Mouse (Mus musculus) cerebellum, postnatal 10 days (tissue): Measurements from ENCODE around the gene Olfr588-ps1.
"Not testable (repeated sequence)": the region's sequence is repeated elsewhere in the genome, so short reads cannot be mapped to it uniquely, and the experiment has no call there.

Experiments
- DNase-seq, 2 experiments: peaks; one replicate each; pipeline ENCODE4 v3.0.0; 2021; ENCODE audit warnings: mixed read lengths in 2 of 2

Olfr588-ps1 gene

GRCm38 (mm10) chr7:103140579-103140978 is at the start of gene Olfr588-ps1:
Olfr588-ps1 (plus strand) TSS chr7:103140879.
- no peak for DNase-seq

GRCm38 (mm10) chr7:103097420-103097819 is 43.3 kb upstream of the Olfr588-ps1 start, which contains the start of gene Olfr585:
Olfr585 (plus strand) TSS chr7:103097720.
- DNase-seq: no peak

DNA sequence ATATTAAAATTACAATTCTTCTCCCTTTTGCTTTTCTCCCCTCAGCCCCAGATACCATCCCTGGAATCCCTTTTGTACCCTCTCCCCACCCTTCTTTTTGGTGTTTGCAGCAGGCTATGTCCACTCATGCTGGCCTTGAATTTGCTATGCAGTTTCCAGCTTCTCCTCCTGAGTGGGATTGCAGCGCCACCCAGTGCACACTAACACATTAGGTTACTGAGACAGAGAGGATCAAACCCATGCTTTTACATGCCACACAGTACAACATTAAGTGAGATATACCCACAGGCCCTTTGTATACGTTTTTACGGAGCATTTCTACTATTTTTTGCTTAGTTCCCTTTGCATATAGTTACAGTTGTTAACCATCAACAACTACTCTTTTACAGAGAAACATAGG is 21.3 kb upstream of the Olfr588-ps1 start:
- DNase-seq: peak in 1 of 2 experiments; percentile 1

DNA sequence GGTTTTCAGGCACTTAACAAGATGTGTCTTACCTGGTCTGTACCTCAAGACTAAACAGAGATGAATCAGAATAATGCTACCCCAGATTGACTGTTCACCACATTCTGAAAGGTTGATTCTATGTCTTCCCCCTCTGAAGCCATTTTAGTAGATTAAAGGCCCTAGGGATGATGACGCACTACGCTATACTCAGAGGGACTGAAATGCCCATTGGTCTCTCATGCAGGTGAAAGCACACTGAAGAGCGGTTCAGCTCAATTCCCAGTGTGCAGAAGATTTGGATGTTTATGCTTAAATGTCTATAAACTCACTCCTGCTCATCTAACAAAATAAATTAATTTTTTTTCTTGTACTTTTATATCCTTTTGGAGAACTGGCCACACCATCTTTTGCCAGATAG is 15.1 kb upstream of the Olfr588-ps1 start, which contains the start of gene Olfr586:
Gene Olfr586, minus strand, starts transcription at position 101 of the 400 bp plus-strand sequence.
- no peak for DNase-seq

GRCm38 (mm10) chr7:103156256-103156655 is 15.6 kb downstream of the Olfr588-ps1 start, which contains the start of gene Olfr589:
Olfr589 (minus strand) TSS chr7:103156356.
- no peak for DNase-seq

DNA sequence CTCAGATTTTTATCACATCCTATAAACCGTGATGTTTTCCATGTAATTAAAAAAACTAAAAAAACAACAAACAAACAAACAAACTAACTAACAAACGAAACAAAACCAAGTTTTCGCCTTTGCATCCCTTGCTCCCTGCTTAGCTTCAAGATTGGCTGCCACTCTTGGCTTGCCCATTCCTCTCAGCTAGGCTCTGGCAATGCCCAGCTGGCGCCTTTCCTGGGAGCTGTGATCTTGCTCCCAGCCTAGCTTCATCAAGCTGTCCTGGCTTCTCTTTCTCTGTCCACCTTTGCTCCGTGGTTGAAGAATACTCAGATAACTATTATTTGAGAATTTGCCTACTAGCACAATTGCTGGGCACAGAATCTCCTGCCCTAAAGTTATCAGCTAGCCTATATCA is 29.0 kb downstream of the Olfr588-ps1 start:
- peak; percentile 76 to 82 for DNase-seq

GRCm38 (mm10) chr7:103178240-103178639 is 37.6 kb downstream of the Olfr588-ps1 start, which contains the start of gene Olfr591:
Olfr591 (minus strand) TSS chr7:103178340.
- DNase-seq: no peak

GRCm38 (mm10) chr7:103184503-103184902 is 43.8 kb downstream of the Olfr588-ps1 start, which contains the start of gene Olfr592:
Olfr592 (plus strand) TSS chr7:103184803.
- not testable (repeated sequence) for DNase-seq
